Mouse (Mus musculus) E14TG2a.4 (cell line): ENCODE measurements around the gene Slc25a12.

Experiments
- CTCF ChIP-seq: conservative IDR thresholded peaks from 2 replicates; pipeline ENCODE4 v1.5.1; 2014; ENCODE audit warnings: low read length
- NANOG ChIP-seq: IDR thresholded peaks from 2 replicates; pipeline ENCODE4 v1.6.1; 2014; ENCODE audit warnings: borderline replicate concordance, low read length, mixed read lengths

GRCm38 (mm10) chr2:71315022-71315421 lies 52.5 kb downstream of the Slc25a12 start:
- TF ChIP-seq CTCF = no peak
- no peak for TF ChIP-seq NANOG
